33 mouse cellular contexts compared by ENCODE assay signal in the genomic region with DNA sequence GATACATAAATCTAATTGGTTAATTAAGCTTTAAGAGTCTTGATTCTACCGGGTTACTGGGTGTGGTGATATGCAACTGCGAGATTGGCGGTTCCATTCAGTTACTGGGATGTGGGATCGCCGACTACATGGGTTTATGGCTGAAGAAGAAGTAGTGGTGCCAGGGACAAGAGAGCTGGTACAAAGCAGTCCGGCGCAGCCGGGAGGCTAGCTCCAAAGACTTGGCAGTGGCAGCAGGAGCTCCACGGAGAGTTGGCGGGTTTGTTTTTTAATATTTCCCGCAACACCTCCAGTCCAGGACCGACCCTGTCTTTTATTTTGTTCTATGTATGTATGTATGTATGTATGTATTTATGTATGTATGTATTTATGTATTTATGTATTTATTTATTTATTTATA. TPM values are rescaled to one million over a fixed set of nuclear protein-coding genes. Genes with fewer than 3 reads are reported as not detected.
"Had no signal": no experiment of that assay in that cellular context is flagged by ENCODE, and none has a peak within 500 bp of the region (broad histone marks: within the 10 kb centered on the region; RNA-seq: fewer than 3 reads in every experiment).

No protein-coding gene starts in this region.

- H3K36me3 ChIP-seq: limb, embryonic 10.5 days; limb, embryonic 12.5 days; limb, embryonic 13.5 days; limb, embryonic 15.5 days; liver, embryonic 12.5 days; liver, embryonic 13.5 days; liver, embryonic 15.5 days; lung, embryonic 15.5 days; midbrain, embryonic 10.5 days; midbrain, embryonic 12.5 days; midbrain, embryonic 13.5 days; neural tube, embryonic 12.5 days; neural tube, embryonic 13.5 days had no signal

- H3K9me3 ChIP-seq: limb, embryonic 10.5 days; limb, embryonic 12.5 days; limb, embryonic 13.5 days; limb, embryonic 15.5 days; liver, embryonic 12.5 days; liver, embryonic 13.5 days; liver, embryonic 15.5 days; lung, embryonic 15.5 days; midbrain, embryonic 10.5 days; midbrain, embryonic 12.5 days; midbrain, embryonic 13.5 days; neural tube, embryonic 12.5 days; neural tube, embryonic 13.5 days had no signal

- H3K4me3 ChIP-seq: limb, embryonic 10.5 days; limb, embryonic 12.5 days; limb, embryonic 13.5 days; limb, embryonic 15.5 days; liver, embryonic 12.5 days; liver, embryonic 13.5 days; liver, embryonic 15.5 days; lung, embryonic 15.5 days; megakaryocyte, embryonic 14.5 days; midbrain, embryonic 10.5 days; midbrain, embryonic 12.5 days; midbrain, embryonic 13.5 days; myocyte; neural tube, embryonic 12.5 days; neural tube, embryonic 13.5 days had no signal

- DNase-seq: left cerebral cortex, postnatal 4 days; liver; liver, embryonic 13.5 days; liver, postnatal 0 days; lung, adult 18-20 months; lung, adult 2 months; lung, embryonic 14.5 days; lung, postnatal 10 days; lung, postnatal 14 days; lung, postnatal 36 days; lung, postnatal 4 days; midbrain, embryonic 14.5 days had no signal

- H3K9ac ChIP-seq: limb, embryonic 12.5 days; limb, embryonic 13.5 days; limb, embryonic 15.5 days; liver, embryonic 12.5 days; liver, embryonic 13.5 days; liver, embryonic 14.5 days; liver, embryonic 15.5 days; liver, postnatal 0 days; lung, embryonic 14.5 days; lung, embryonic 15.5 days; midbrain, embryonic 12.5 days; midbrain, embryonic 13.5 days; neural tube, embryonic 12.5 days; neural tube, embryonic 13.5 days had no signal

- ATAC-seq: liver, embryonic 12.5 days; liver, postnatal 0 days; lung, postnatal 0 days; midbrain, embryonic 13.5 days; midbrain, embryonic 16.5 days had no signal

- H3K27ac ChIP-seq: limb, embryonic 10.5 days; limb, embryonic 12.5 days; limb, embryonic 13.5 days; limb, embryonic 15.5 days; liver, embryonic 12.5 days; liver, embryonic 13.5 days; liver, embryonic 14.5 days; liver, embryonic 15.5 days; lung, embryonic 15.5 days; macrophage; midbrain, embryonic 10.5 days; midbrain, embryonic 12.5 days; midbrain, embryonic 13.5 days; neural tube, embryonic 12.5 days; neural tube, embryonic 13.5 days had no signal

- H3K4me2 ChIP-seq: limb, embryonic 12.5 days; limb, embryonic 13.5 days; limb, embryonic 15.5 days; liver, embryonic 11.5 days; liver, embryonic 12.5 days; liver, embryonic 13.5 days; liver, embryonic 15.5 days; lung, embryonic 14.5 days; lung, embryonic 15.5 days; midbrain, embryonic 12.5 days; midbrain, embryonic 13.5 days; neural tube, embryonic 12.5 days; neural tube, embryonic 13.5 days had no signal

- H3K4me1 ChIP-seq: limb, embryonic 12.5 days; limb, embryonic 13.5 days; limb, embryonic 15.5 days; liver, embryonic 12.5 days; liver, embryonic 13.5 days; liver, embryonic 15.5 days; lung, embryonic 15.5 days; midbrain, embryonic 12.5 days; midbrain, embryonic 13.5 days; neural tube, embryonic 12.5 days; neural tube, embryonic 13.5 days had no signal

RNA-seq across cellular contexts. Expression of a gene that starts 19.4 kb away (rescaled TPM):
- polyA plus RNA-seq: liver, adult 2 months; liver, embryonic 12.5 days; liver, embryonic 13.5 days; liver, embryonic 14.5 days; liver, embryonic 15.5 days; liver, embryonic 16.5 days; liver, postnatal 0 days; lung, postnatal 0 days; macrophage; myocyte had no signal
